ENCODE assay signal across 8 mouse cellular contexts in genomic region chr2:28513431-28514370, GRCm38 (mm10). TPM values are rescaled to one million over a fixed set of nuclear protein-coding genes. Genes with fewer than 3 reads are reported as not detected.
DNase-seq lines count a peak whose midpoint lies in the region; ATAC-seq lines count a peak whose summit lies in the region.

No protein-coding gene starts in this region.

- intact Hi-C loops in left cerebral cortex, postnatal 4 days (cut with DNase I) = loop anchor here (5.0 kb wide), 1 partner anchor 34 kb away; no protein-coding TSS in a partner anchor

- H3K4me1 ChIP-seq in erythroblast, embryonic 14.5 days (ENCODE audit: control insufficient read depth) = peaks cover 12% of the 10 kb centered on the region
- H3K4me1 ChIP-seq in heart, embryonic 13.5 days = peaks cover 27% of the 10 kb centered on the region
- H3K4me1 ChIP-seq in midbrain, embryonic 13.5 days (replicated peaks) = peaks cover 48% of the 10 kb centered on the region

- peak overlapping the region; percentile 49 for H3K4me3 ChIP-seq in erythroblast, embryonic 14.5 days (replicated peaks)
- H3K4me3 ChIP-seq in heart, embryonic 13.5 days = peak overlapping the region; percentile 75
- H3K4me3 ChIP-seq in midbrain, embryonic 13.5 days (replicated peaks) = peak overlapping the region; percentile 93

- peak; percentile 64 to 68 for DNase-seq in B cell, adult 2 months
- DNase-seq in cerebellum, adult 9-10 months = peak; percentile 72
- DNase-seq in left cerebral cortex, postnatal 4 days = peak; percentile 53
- DNase-seq in thymus, postnatal 14 days = peak; percentile 45

- H3K4me2 ChIP-seq in heart, embryonic 13.5 days = peak overlapping the region; percentile 99
- H3K4me2 ChIP-seq in midbrain, embryonic 13.5 days (replicated peaks) = peak overlapping the region; percentile 85

- H3K9ac ChIP-seq in heart, embryonic 13.5 days = peak overlapping the region; percentile 86
- H3K9ac ChIP-seq in midbrain, embryonic 13.5 days (replicated peaks) = peak overlapping the region; percentile 98

- 0 out of 2 replicates have a peak overlapping the region, but pooled peaks have one; percentile 36 for H3K27ac ChIP-seq in heart, embryonic 13.5 days (replicated peaks)
- peak overlapping the region; percentile 93 for H3K27ac ChIP-seq in midbrain, embryonic 13.5 days

- peaks cover 38% of the 10 kb centered on the region for H3K27me3 ChIP-seq in erythroblast, embryonic 14.5 days (ENCODE audit: control insufficient read depth)
- peaks cover 36% of the 10 kb centered on the region for H3K27me3 ChIP-seq in heart, embryonic 13.5 days (replicated peaks)
- H3K27me3 ChIP-seq in midbrain, embryonic 13.5 days = peaks cover 9% of the 10 kb centered on the region; the same call in 1 of the 2 replicates

- WGBS in heart, embryonic 13.5 days = 7% methylated on average over 47 of the region's 47 CpGs
- 3% methylated on average over 45 of the region's 47 CpGs for WGBS in midbrain, embryonic 13.5 days

- H3K9me3 ChIP-seq in erythroblast, embryonic 14.5 days (ENCODE audit: control insufficient read depth, low read length) = no peaks in the 10 kb centered on the region
- no peaks in the 10 kb centered on the region for H3K9me3 ChIP-seq in heart, embryonic 13.5 days
- H3K9me3 ChIP-seq in midbrain, embryonic 13.5 days = no peaks in the 10 kb centered on the region

- no peak for ATAC-seq in erythroblast, adult 5-6 weeks (replicated peaks; ENCODE audit: low FRiP score, poor library complexity, severe bottlenecking)
- ATAC-seq in heart, embryonic 13.5 days (ENCODE audit: extremely low read depth, insufficient number of reproducible peaks, low FRiP score, low TSS enrichment) = no peak
- peak; percentile 65 for ATAC-seq in midbrain, embryonic 13.5 days

- H3K36me3 ChIP-seq in erythroblast, embryonic 14.5 days (ENCODE audit: control insufficient read depth) = no peaks in the 10 kb centered on the region
- no peaks in the 10 kb centered on the region for H3K36me3 ChIP-seq in heart, embryonic 13.5 days
- peaks cover 17% of the 10 kb centered on the region; the same call in 1 of the 2 replicates for H3K36me3 ChIP-seq in midbrain, embryonic 13.5 days

RNA-seq across cellular contexts. Expression of gene Ralgds, which starts 0.8 kb away (rescaled TPM):
- 0.03 and 0.06 TPM in 2 replicates for polyA plus RNA-seq in erythroblast, embryonic 14.5 days (2012)
- 1.5 TPM in 1 of 2 replicates, not detected in the other for total RNA-seq in erythroblast, adult 5-6 weeks (2015; ENCODE audit: low replicate concordance)
- 0.28 and 4.2 TPM in 2 replicates for total RNA-seq in erythroblast, adult 5-6 weeks (2017; ENCODE audit: low replicate concordance)
- 19.2 and 20.3 TPM in 2 replicates for polyA plus RNA-seq in heart, embryonic 13.5 days (2015; fragmentation: Nextera tagmentation; extraction: Ambion mirVana)
- 100 to 1,000 TPM; 164 to 176 TPM for total RNA-seq in left cerebral cortex, postnatal 4 days (2021)
- polyA plus RNA-seq in midbrain, embryonic 13.5 days (2015; fragmentation: Nextera tagmentation; extraction: Ambion mirVana) = 70.8 and 82.0 TPM in 2 replicates

RNA-seq across cellular contexts. Expression of gene Gm10134, which starts 7.8 kb away (rescaled TPM):
- not detected in 2 replicates for polyA plus RNA-seq in erythroblast, embryonic 14.5 days (2012)
- 5.9 TPM in 1 of 2 replicates, not detected in the other for total RNA-seq in erythroblast, adult 5-6 weeks (2015; ENCODE audit: low replicate concordance)
- total RNA-seq in erythroblast, adult 5-6 weeks (2017; ENCODE audit: low replicate concordance) = not detected in 2 replicates
- 1.1 and 1.6 TPM in 2 replicates for polyA plus RNA-seq in heart, embryonic 13.5 days (2015; fragmentation: Nextera tagmentation; extraction: Ambion mirVana)
- not detected for total RNA-seq in left cerebral cortex, postnatal 4 days (2021)
- polyA plus RNA-seq in midbrain, embryonic 13.5 days (2015; fragmentation: Nextera tagmentation; extraction: Ambion mirVana) = 1.0 and 1.5 TPM in 2 replicates

RNA-seq across cellular contexts. Expression of gene Gbgt1, which starts 17.0 kb away (rescaled TPM):
- polyA plus RNA-seq in erythroblast, embryonic 14.5 days (2012) = not detected in 2 replicates
- not detected in 2 replicates for total RNA-seq in erythroblast, adult 5-6 weeks (2015; ENCODE audit: low replicate concordance)
- not detected in 2 replicates for total RNA-seq in erythroblast, adult 5-6 weeks (2017; ENCODE audit: low replicate concordance)
- 0.25 and 0.47 TPM in 2 replicates for polyA plus RNA-seq in heart, embryonic 13.5 days (2015; fragmentation: Nextera tagmentation; extraction: Ambion mirVana)
- 1 to 10 TPM; 2.5 to 2.6 TPM for total RNA-seq in left cerebral cortex, postnatal 4 days (2021)
- polyA plus RNA-seq in midbrain, embryonic 13.5 days (2015; fragmentation: Nextera tagmentation; extraction: Ambion mirVana) = 0.54 and 1.4 TPM in 2 replicates

RNA-seq across cellular contexts. Expression of gene Mrps2, which starts 45.8 kb away (rescaled TPM):
- polyA plus RNA-seq in erythroblast, embryonic 14.5 days (2012) = 1.0 and 1.5 TPM in 2 replicates
- total RNA-seq in erythroblast, adult 5-6 weeks (2015; ENCODE audit: low replicate concordance) = 8.2 and 16.9 TPM in 2 replicates
- 3.2 and 7.5 TPM in 2 replicates for total RNA-seq in erythroblast, adult 5-6 weeks (2017; ENCODE audit: low replicate concordance)
- 46.0 and 48.5 TPM in 2 replicates for polyA plus RNA-seq in heart, embryonic 13.5 days (2015; fragmentation: Nextera tagmentation; extraction: Ambion mirVana)
- 10 to 100 TPM; 38.5 to 39.2 TPM for total RNA-seq in left cerebral cortex, postnatal 4 days (2021)
- 50.1 and 52.3 TPM in 2 replicates for polyA plus RNA-seq in midbrain, embryonic 13.5 days (2015; fragmentation: Nextera tagmentation; extraction: Ambion mirVana)

RNA-seq across cellular contexts. Expression of gene 1700007K13Rik, which starts 47.6 kb away (rescaled TPM):
- not detected in 2 replicates for polyA plus RNA-seq in erythroblast, embryonic 14.5 days (2012)
- not detected in 2 replicates for total RNA-seq in erythroblast, adult 5-6 weeks (2015; ENCODE audit: low replicate concordance)
- not detected in 2 replicates for total RNA-seq in erythroblast, adult 5-6 weeks (2017; ENCODE audit: low replicate concordance)
- 0.31 TPM in 1 of 2 replicates, not detected in the other for polyA plus RNA-seq in heart, embryonic 13.5 days (2015; fragmentation: Nextera tagmentation; extraction: Ambion mirVana)
- 1 to 10 TPM; 2.1 to 2.6 TPM for total RNA-seq in left cerebral cortex, postnatal 4 days (2021)
- polyA plus RNA-seq in midbrain, embryonic 13.5 days (2015; fragmentation: Nextera tagmentation; extraction: Ambion mirVana) = 0.85 and 1.3 TPM in 2 replicates

Comparison
In these comparisons a context has a peak if more than half of its experiments do, and no peak if none do; other contexts are left out.
1. RNA of gene Ralgds, which starts 0.8 kb away (polyA plus RNA-seq): 70.8 to 82.0 TPM in midbrain, embryonic 13.5 days and 19.2 to 20.3 TPM in heart, embryonic 13.5 days; 0.03 to 0.06 TPM in erythroblast, embryonic 14.5 days; every median in the first group is over 10 times any median in the second.
2. Peak in every context shown above with its lines, with median percentiles within 50 percentile points of each other: H3K4me3 ChIP-seq and DNase-seq.